Mouse (Mus musculus) limb, embryonic 10.5 days (tissue): Measurements from ENCODE around the gene Cep97. TPM values are rescaled to one million over a fixed set of nuclear protein-coding genes. Genes with fewer than 3 reads are reported as not detected.
A peak's percentile ranks its signal among the peaks of the same experiment; 100 is the strongest.
"Not testable (repeated sequence)": the region's sequence is repeated elsewhere in the genome, so short reads cannot be mapped to it uniquely, and the experiment has no call there.

Source experiments
- DNase-seq: peaks from one replicate; pipeline ENCODE4 v3.0.0-alpha.2; 2017; ENCODE audit warnings: low spot score
- H3K27ac ChIP-seq: fragments of 300-500 bp; sonication (generic); 2 replicates; pipeline ENCODE4 v1.5.1; 2016; ENCODE audit warnings: mild to moderate bottlenecking
- H3K27me3 ChIP-seq: fragments of 300-500 bp; sonication (generic); 2 replicates; pipeline ENCODE4 v1.6.1; 2016; ENCODE audit warnings: low read depth, mild to moderate bottlenecking; ENCODE audit not compliant: poor library complexity, severe bottlenecking
- H3K36me3 ChIP-seq: fragments of 300-500 bp; sonication (generic); 2 replicates; pipeline ENCODE4 v1.6.1; 2016; ENCODE audit warnings: mild to moderate bottlenecking, moderate library complexity
- H3K4me1 ChIP-seq: fragments of 300-500 bp; sonication (generic); 2 replicates; pipeline ENCODE4 v1.6.1; 2016
- H3K4me3 ChIP-seq: fragments of 300-500 bp; sonication (generic); 2 replicates; pipeline ENCODE4 v1.5.1; 2016; ENCODE audit warnings: mild to moderate bottlenecking, moderate library complexity
- H3K9me3 ChIP-seq: fragments of 300-500 bp; sonication (generic); replicated peaks from 2 replicates; pipeline ENCODE4 v1.6.1; 2016; ENCODE audit warnings: mild to moderate bottlenecking
- WGBS: fragments of 180-500 bp; shearing (Covaris S2); methylation state at CpG from one replicate; pipeline ENCODE4 v1.1.7; 2016; 5-methylcytosine and 5-hydroxymethylcytosine counted together
- polyA plus RNA-seq: library from polyadenylated mRNA; unstranded; fragments of >200 nt; fragmentation: Nextera tagmentation; extraction: Ambion mirVana; gene quantifications from 2 replicates; pipeline ENCODE4 v1.2.1, GENCODE M21; 2016

Gene Cep97
- polyA plus RNA-seq, 1 experiment from 2014 or later: 14.2 TPM

GRCm38 (mm10) chr16:55859421-55859820 is 75.2 kb downstream of the Cep97 start:
- not testable (repeated sequence) for DNase-seq, H3K36me3 ChIP-seq, H3K27me3 ChIP-seq, H3K27ac ChIP-seq, H3K4me3 ChIP-seq, H3K9me3 ChIP-seq, H3K4me1 ChIP-seq
- WGBS: 94% methylated on average over 4 of the region's 4 CpGs

- 60% methylated on average over 6 of the region's 6 CpGs for whole genome bisulfite sequencing
- no peaks in the 10 kb centered on the region for H3K27me3 ChIP-seq
- no peak overlapping the region for H3K4me3 ChIP-seq
- no peak overlapping the region for H3K27ac ChIP-seq
- peak; percentile 69 for DNase-seq
- H3K36me3 ChIP-seq: 0 out of 2 replicates have a peak, but pooled peaks cover 6% of the 10 kb centered on the region
- no peaks in the 10 kb centered on the region for H3K4me1 ChIP-seq
- H3K9me3 ChIP-seq: no peaks in the 10 kb centered on the region
Measured at GRCm38 (mm10) chr16:55858465-55858864, 76.2 kb downstream of the Cep97 start.

- Histone ChIP-seq H3K4me3 (no peak overlapping the region), H3K4me1 (no peaks in the 10 kb centered on the region), H3K27me3 (no peaks in the 10 kb centered on the region), H3K9me3 (no peaks in the 10 kb centered on the region), H3K27ac (no peak overlapping the region), H3K36me3 (0 out of 2 replicates have a peak, but pooled peaks cover 7% of the 10 kb centered on the region)
- DNase-seq: peak; percentile 81
- WGBS: 59% methylated on average over 19 of the region's 19 CpGs
Measured at GRCm38 (mm10) chr16:55852943-55853727, 81.5 kb downstream of the Cep97 start.

GRCm38 (mm10) chr16:55852515-55852914 is 82.1 kb downstream of the Cep97 start:
- Histone ChIP-seq H3K4me1 (no peaks in the 10 kb centered on the region), H3K4me3 (no peak overlapping the region), H3K27ac (no peak overlapping the region), H3K9me3 (no peaks in the 10 kb centered on the region), H3K36me3 (0 out of 2 replicates have a peak, but pooled peaks cover 7% of the 10 kb centered on the region), H3K27me3 (no peaks in the 10 kb centered on the region)
- 60% methylated on average over 4 of the region's 4 CpGs for WGBS
- no peak for DNase-seq

GRCm38 (mm10) chr16:55850485-55850884 is 84.2 kb downstream of the Cep97 start:
- Histone ChIP-seq H3K4me3 (no peak overlapping the region), H3K27me3 (no peaks in the 10 kb centered on the region), H3K4me1 (no peaks in the 10 kb centered on the region), H3K9me3 (no peaks in the 10 kb centered on the region), H3K27ac (no peak overlapping the region), H3K36me3 (0 out of 2 replicates have a peak, but pooled peaks cover 3% of the 10 kb centered on the region)
- no peak for DNase-seq
- 92% methylated on average over 3 of the region's 3 CpGs for WGBS

Other genes with a start within 250 kb of the Cep97 start
- 2.6 and 3.0 TPM in 2 replicates for gene Nfkbiz, start 96.0 kb downstream of the Cep97 start, polyA plus RNA-seq
- gene Nxpe3, start 39.6 kb downstream of the Cep97 start, polyA plus RNA-seq: 0.55 and 0.82 TPM in 2 replicates
- gene Rpl24, start 31.4 kb upstream of the Cep97 start, polyA plus RNA-seq: 711 and 800 TPM in 2 replicates
- gene Zbtb11, start 39.0 kb upstream of the Cep97 start, polyA plus RNA-seq: 16.0 and 19.2 TPM in 2 replicates
- gene Pcnp, start 94.9 kb upstream of the Cep97 start, polyA plus RNA-seq: 276 and 293 TPM in 2 replicates
- gene Trmt10c, start 103.0 kb upstream of the Cep97 start, polyA plus RNA-seq: 35.2 and 35.6 TPM in 2 replicates
- 22.8 and 31.6 TPM in 2 replicates for gene Senp7, start 113.5 kb upstream of the Cep97 start, polyA plus RNA-seq